Comparison of ENCODE assay signal across 8 mouse cellular contexts in the genomic region with DNA sequence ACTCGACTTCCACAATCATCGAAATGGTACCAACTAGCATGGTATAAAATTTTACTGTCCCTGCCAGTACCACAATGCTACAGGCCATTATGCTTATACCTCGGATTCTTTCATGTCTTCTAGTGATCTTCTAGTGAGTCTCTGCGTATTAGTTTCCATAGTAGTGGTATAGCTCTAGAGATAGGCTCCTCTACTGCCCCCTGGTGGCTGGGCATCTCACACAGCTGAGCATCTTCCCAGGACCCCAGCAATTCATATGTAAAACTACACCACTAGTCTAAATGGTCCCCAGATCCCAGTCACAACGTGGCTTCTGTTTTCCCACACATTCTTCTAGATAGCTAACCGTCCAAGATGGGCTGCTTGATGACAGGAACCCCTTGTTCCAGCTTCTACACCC. TPM values are rescaled to one million over a fixed set of nuclear protein-coding genes. Genes with fewer than 3 reads are reported as not detected.
DNase-seq lines count a peak whose midpoint lies in the region; ATAC-seq and TF ChIP-seq lines count a peak whose summit lies in the region.

No protein-coding gene starts in this region.

- no peak overlapping the region for H3K4me3 ChIP-seq in C2C12 (ENCODE audit: insufficient read depth, poor library complexity, severe bottlenecking)
- H3K4me3 ChIP-seq in bone marrow, adult 2 months (replicated peaks; ENCODE audit: control insufficient read depth, low read depth, low read length): no peak overlapping the region

- WGBS in bone marrow, adult 2 months: 56% methylated on average over 6 of the region's 6 CpGs

- no peaks in the 10 kb centered on the region for H3K4me1 ChIP-seq in bone marrow, adult 2 months (ENCODE audit: control insufficient read depth, insufficient read depth, low read length)

- peak; percentile 73 for ATAC-seq in megakaryocyte-erythroid progenitor cell, adult 5-6 weeks (replicated peaks; ENCODE audit: low FRiP score, low TSS enrichment, poor library complexity, severe bottlenecking)

- TF ChIP-seq POLR2A in bone marrow, adult 2 months (IDR thresholded peaks at IDR 0.05; ENCODE audit: borderline replicate concordance, control insufficient read depth, low read depth, low read length): no peak

- no peak overlapping the region for H3ac ChIP-seq in C2C12 (ENCODE audit: control insufficient read depth, insufficient read length, low read depth)

- H3K36me3 ChIP-seq in C2C12 (ENCODE audit: control insufficient read depth, insufficient read depth): no peaks in the 10 kb centered on the region

- peaks cover 2% of the 10 kb centered on the region for H3K79me3 ChIP-seq in C2C12 (ENCODE audit: low read depth)

- no peaks in the 10 kb centered on the region for H3K27me3 ChIP-seq in C2C12 (ENCODE audit: control insufficient read depth, insufficient read depth, insufficient read length)

- no peak overlapping the region for H3K27ac ChIP-seq in bone marrow, adult 2 months (ENCODE audit: control insufficient read depth, insufficient read depth, low read depth, low read length, poor library complexity)

- DNase-seq in embryo, embryonic 10 days (ENCODE audit: low spot score): peak; percentile 38
- DNase-seq in embryo, embryonic 10.5 days (ENCODE audit: low spot score): no peak
- DNase-seq in gastrocnemius, adult 8-10 months (ENCODE audit: low spot score in 2 of 2): peak; percentile 31 to 40
- peak; percentile 70 for DNase-seq in kidney, adult 9 months
- DNase-seq in testis, postnatal 10 days (ENCODE audit: low spot score): peak; percentile 74

- TF ChIP-seq CTCF in C2C12 (IDR thresholded peaks at IDR 0.05; ENCODE audit: control insufficient read depth, insufficient read depth, insufficient read length): peak; percentile 5
- TF ChIP-seq CTCF in bone marrow, adult 2 months (IDR thresholded peaks at IDR 0.05; ENCODE audit: control insufficient read depth, insufficient read depth, low read length): peak; percentile 69

- no peaks in the 10 kb centered on the region for H3K79me2 ChIP-seq in C2C12 (ENCODE audit: control insufficient read depth, insufficient read depth)

TF ChIP-seq in C2C12, 6 proteins besides CTCF, POLR2A, EP300 and RAD21:
- TF ChIP-seq FOSL1 (IDR thresholded peaks at IDR 0.05; ENCODE audit: insufficient read depth, low read length, poor library complexity, severe bottlenecking): no peak

RNA-seq across cellular contexts. Expression of a gene that starts 59.6 kb away (rescaled TPM):
- 0.02 TPM for polyA plus RNA-seq in C2C12 (2012; fragmentation: generic; extraction: Trizol)
- 0.82 TPM in 1 of 2 replicates, not detected in the other for polyA plus RNA-seq in bone marrow, adult 2 months (2011; ENCODE audit: insufficient read depth, insufficient read length, low replicate concordance, missing spikeins)
- total RNA-seq in gastrocnemius, adult 8-10 months (2022): not detected
- not detected in 2 replicates for total RNA-seq in megakaryocyte-erythroid progenitor cell, adult 5-6 weeks (2014; fragmentation: Nextera tagmentation)
- not detected in 2 replicates for total RNA-seq in megakaryocyte-erythroid progenitor cell, adult 5-6 weeks (2017)
